12 mouse cellular contexts compared by ENCODE assay signal in genomic region chr5:75880088-75880684, GRCm38 (mm10).
DNase-seq lines count a peak whose midpoint lies in the region; ATAC-seq lines count a peak whose summit lies in the region.
"Had no signal": no experiment of that assay in that cellular context is flagged by ENCODE, and none has a peak within 500 bp of the region (broad histone marks: within the 10 kb centered on the region; RNA-seq: fewer than 3 reads in every experiment).

No protein-coding gene starts in this region.

- no peaks in the 10 kb centered on the region for H3K36me3 ChIP-seq in lung, embryonic 16.5 days (ENCODE audit: control insufficient read depth, insufficient read depth, low read length)
- H3K36me3 ChIP-seq in hindbrain, embryonic 16.5 days (ENCODE audit: control insufficient read depth, insufficient read depth, low read length) = no peaks in the 10 kb centered on the region
- H3K36me3 ChIP-seq: hindbrain, embryonic 15.5 days had no signal

- no peaks in the 10 kb centered on the region for H3K27me3 ChIP-seq in lung, embryonic 16.5 days (ENCODE audit: control insufficient read depth, insufficient read depth, low read depth, low read length)
- H3K27me3 ChIP-seq in hindbrain, embryonic 16.5 days (replicated peaks; ENCODE audit: control insufficient read depth, insufficient read depth, low read length) = no peaks in the 10 kb centered on the region
- H3K27me3 ChIP-seq: hindbrain, embryonic 15.5 days had no signal

- no peaks in the 10 kb centered on the region for H3K4me1 ChIP-seq in lung, embryonic 16.5 days (replicated peaks; ENCODE audit: control insufficient read depth, insufficient read depth, low read length)
- no peaks in the 10 kb centered on the region for H3K4me1 ChIP-seq in hindbrain, embryonic 16.5 days (ENCODE audit: control insufficient read depth, insufficient read depth, low read depth, low read length)
- H3K4me1 ChIP-seq: hindbrain, embryonic 15.5 days had no signal

- H3K9me3 ChIP-seq in lung, embryonic 16.5 days (ENCODE audit: control insufficient read depth, low read length) = no peaks in the 10 kb centered on the region
- H3K9me3 ChIP-seq in hindbrain, embryonic 16.5 days (ENCODE audit: control insufficient read depth, low read length) = no peaks in the 10 kb centered on the region; the same call in 1 of the 2 replicates
- H3K9me3 ChIP-seq: hindbrain, embryonic 15.5 days had no signal

- 48% methylated on average over 10 of the region's 10 CpGs for WGBS in lung, embryonic 16.5 days
- WGBS in hindbrain, embryonic 16.5 days = 66% methylated on average over 10 of the region's 10 CpGs

- 0 out of 2 replicates have a peak overlapping the region, but pooled peaks have one; percentile 21 for H3K27ac ChIP-seq in lung, embryonic 16.5 days (ENCODE audit: low read length)
- no peak overlapping the region for H3K27ac ChIP-seq in hindbrain, embryonic 16.5 days (ENCODE audit: low read depth, low read length)
- H3K27ac ChIP-seq: hindbrain, embryonic 15.5 days had no signal

- no peak overlapping the region for H3K4me2 ChIP-seq in lung, embryonic 16.5 days (ENCODE audit: low read depth, low read length)
- no peak overlapping the region for H3K4me2 ChIP-seq in hindbrain, embryonic 16.5 days (ENCODE audit: low read length)
- H3K4me2 ChIP-seq: hindbrain, embryonic 15.5 days had no signal

- no peak for ATAC-seq in lung, embryonic 16.5 days (ENCODE audit: low read depth)
- peak; percentile 55 for ATAC-seq in megakaryocyte-erythroid progenitor cell, adult 5-6 weeks (replicated peaks; ENCODE audit: low FRiP score, low TSS enrichment, poor library complexity, severe bottlenecking)
- ATAC-seq in hindbrain, embryonic 16.5 days = no peak

- no peak overlapping the region for H3K9ac ChIP-seq in lung, embryonic 16.5 days (ENCODE audit: low read length)
- no peak overlapping the region for H3K9ac ChIP-seq in hindbrain, embryonic 16.5 days (ENCODE audit: low read depth, low read length)
- H3K9ac ChIP-seq: hindbrain, embryonic 15.5 days had no signal

- H3K4me3 ChIP-seq in lung, embryonic 16.5 days (ENCODE audit: low read length) = no peak overlapping the region
- no peak overlapping the region for H3K4me3 ChIP-seq in hindbrain, embryonic 16.5 days (ENCODE audit: low read length)
- H3K4me3 ChIP-seq: hindbrain, embryonic 15.5 days; myocyte had no signal

- DNase-seq in heart, postnatal 4 days = peak; percentile 35
- no peak for DNase-seq in heart, adult 8-10 months (ENCODE audit: low spot score)
- no peak for DNase-seq in lung, adult 18-20 months
- DNase-seq in c-Kit-positive CD71-positive TER-119-positive erythroid progenitor cells, embryonic 14.5 days (ENCODE audit: low spot score) = peak; percentile 10
- DNase-seq in spleen, postnatal 4 days (ENCODE audit: low spot score in 2 of 2) = no peak
- DNase-seq: right cerebral cortex, postnatal 14 days; thymus, adult 18-20 months had no signal

Comparison
In these comparisons a context has a peak if more than half of its experiments do, and no peak if none do; other contexts are left out.
1. DNase-seq: peak in heart, postnatal 4 days (single experiment) and c-Kit-positive CD71-positive TER-119-positive erythroid progenitor cells, embryonic 14.5 days (single experiment); none in heart, adult 8-10 months (single experiment), lung, adult 18-20 months (0 of 2) and spleen, postnatal 4 days (0 of 2).